Mouse (Mus musculus): ENCODE results near the gene Inhbb. TPM values are rescaled to one million over a fixed set of nuclear protein-coding genes. Genes with fewer than 3 reads are reported as not detected.

The Inhbb gene
- polyA plus RNA-seq, 1 experiment, result 3.6 TPM

DNA sequence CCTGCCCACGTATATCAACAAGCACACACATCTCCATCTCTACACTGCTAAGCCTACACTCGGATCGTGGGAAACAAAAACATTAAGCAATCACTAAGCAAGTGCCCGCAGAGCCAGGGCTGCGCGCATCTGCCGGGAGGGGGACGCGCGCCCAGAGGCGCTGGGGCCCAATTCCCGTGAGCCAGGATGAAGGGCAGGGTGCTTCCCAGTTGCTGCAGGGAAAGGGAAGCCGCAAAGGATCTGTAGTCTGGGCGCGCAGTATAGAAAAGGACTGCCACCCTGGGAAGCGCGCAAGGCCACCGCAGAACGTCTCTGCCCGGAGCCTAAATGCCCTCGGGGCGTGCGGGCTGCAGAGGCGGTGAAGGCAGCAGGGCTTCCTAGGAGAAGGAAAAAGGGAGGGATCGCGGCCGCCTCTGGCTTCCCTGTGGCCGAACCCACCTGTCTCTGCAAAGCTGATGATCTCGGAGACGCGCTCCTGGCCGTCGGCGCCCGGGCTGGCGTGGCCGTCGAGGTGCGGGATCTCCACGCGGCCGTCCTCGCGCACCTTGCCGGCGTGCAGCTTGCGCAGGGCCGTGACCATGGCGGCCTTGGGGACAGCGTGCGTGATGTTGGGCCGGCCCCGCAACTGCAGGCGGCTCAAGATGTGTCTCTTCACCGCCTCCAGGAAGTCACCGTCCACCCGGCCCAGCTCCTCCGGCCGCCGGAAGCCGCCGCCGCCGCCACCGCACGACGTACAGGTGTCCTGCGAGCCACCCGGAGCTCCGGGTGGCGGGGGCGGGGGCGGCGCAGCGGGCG is 1.7 kb downstream of the Inhbb start:
- no peaks in the 10 kb centered on the region; the same call in 1 of the 2 replicates for H3K4me1 ChIP-seq (replicated peaks; ENCODE audit: control insufficient read depth, insufficient read depth, low read length)
- TF ChIP-seq POLR2A (IDR thresholded peaks at IDR 0.05; ENCODE audit: control insufficient read depth, extremely low read depth, insufficient read depth, low read length, poor library complexity), result no peak
- no peak overlapping the region for H3K27ac ChIP-seq (ENCODE audit: control insufficient read depth, insufficient read depth, low read length)
- no peaks in the 10 kb centered on the region for H3K36me3 ChIP-seq (ENCODE audit: control insufficient read depth, insufficient read depth, low read length)
- WGBS, result 7% methylated on average over 76 of the region's 76 CpGs
- no peak for DNase-seq
- no peak overlapping the region for H3K4me3 ChIP-seq (ENCODE audit: control insufficient read depth, insufficient read depth, low read length)
- H3K27me3 ChIP-seq (ENCODE audit: control insufficient read depth, insufficient read depth, low read length), result peaks cover 26% of the 10 kb centered on the region

GRCm38 (mm10) chr1:119419151-119420105 is 2.6 kb downstream of the Inhbb start:
- no peak for DNase-seq
- no peaks in the 10 kb centered on the region for H3K36me3 ChIP-seq (ENCODE audit: control insufficient read depth, insufficient read depth, low read length)
- no peaks in the 10 kb centered on the region; the same call in 1 of the 2 replicates for H3K4me1 ChIP-seq (replicated peaks; ENCODE audit: control insufficient read depth, insufficient read depth, low read length)
- H3K27me3 ChIP-seq (ENCODE audit: control insufficient read depth, insufficient read depth, low read length), result peaks cover 26% of the 10 kb centered on the region
- WGBS, result 12% methylated on average over 29 of the region's 29 CpGs
- no peak for TF ChIP-seq CTCF (IDR thresholded peaks at IDR 0.05; ENCODE audit: borderline replicate concordance, control insufficient read depth, extremely low read depth, insufficient read depth, low read length, poor library complexity)
- no peak for TF ChIP-seq POLR2A (IDR thresholded peaks at IDR 0.05; ENCODE audit: control insufficient read depth, extremely low read depth, insufficient read depth, low read length, poor library complexity)
- H3K4me3 ChIP-seq (ENCODE audit: control insufficient read depth, insufficient read depth, low read length), result no peak overlapping the region
- no peak overlapping the region for H3K27ac ChIP-seq (ENCODE audit: control insufficient read depth, insufficient read depth, low read length)

GRCm38 (mm10) chr1:119417991-119418390 is 4.1 kb downstream of the Inhbb start:
- Histone ChIP-seq H3K4me3 (ENCODE audit: control insufficient read depth, insufficient read depth, low read length) (no peak overlapping the region), H3K36me3 (ENCODE audit: control insufficient read depth, insufficient read depth, low read length) (no peaks in the 10 kb centered on the region), H3K27me3 (ENCODE audit: control insufficient read depth, insufficient read depth, low read length) (peaks cover 18% of the 10 kb centered on the region; the same call in 1 of the 2 replicates), H3K4me1 (replicated peaks; ENCODE audit: control insufficient read depth, insufficient read depth, low read length) (no peaks in the 10 kb centered on the region; the same call in 1 of the 2 replicates), H3K27ac (ENCODE audit: control insufficient read depth, insufficient read depth, low read length) (no peak overlapping the region)
- whole genome bisulfite sequencing, result 84% methylated on average over 8 of the region's 8 CpGs
- DNase-seq, result no peak
- TF ChIP-seq CTCF (IDR thresholded peaks at IDR 0.05; ENCODE audit: borderline replicate concordance, control insufficient read depth, extremely low read depth, insufficient read depth, low read length, poor library complexity), result no peak
- TF ChIP-seq POLR2A (IDR thresholded peaks at IDR 0.05; ENCODE audit: control insufficient read depth, extremely low read depth, insufficient read depth, low read length, poor library complexity), result no peak

GRCm38 (mm10) chr1:119417542-119417941 is 4.5 kb downstream of the Inhbb start:
- Histone ChIP-seq H3K27me3 (ENCODE audit: control insufficient read depth, insufficient read depth, low read length) (peaks cover 15% of the 10 kb centered on the region; the same call in 1 of the 2 replicates), H3K4me3 (ENCODE audit: control insufficient read depth, insufficient read depth, low read length) (no peak overlapping the region), H3K36me3 (ENCODE audit: control insufficient read depth, insufficient read depth, low read length) (no peaks in the 10 kb centered on the region), H3K27ac (ENCODE audit: control insufficient read depth, insufficient read depth, low read length) (no peak overlapping the region), H3K4me1 (replicated peaks; ENCODE audit: control insufficient read depth, insufficient read depth, low read length) (no peaks in the 10 kb centered on the region; the same call in 1 of the 2 replicates)
- TF ChIP-seq POLR2A (IDR thresholded peaks at IDR 0.05; ENCODE audit: control insufficient read depth, extremely low read depth, insufficient read depth, low read length, poor library complexity) (no peak), CTCF (IDR thresholded peaks at IDR 0.05; ENCODE audit: borderline replicate concordance, control insufficient read depth, extremely low read depth, insufficient read depth, low read length, poor library complexity) (no peak)
- 92% methylated on average over 20 of the region's 20 CpGs for WGBS
- no peak for DNase-seq

GRCm38 (mm10) chr1:119416610-119417009 is 5.4 kb downstream of the Inhbb start:
- Histone ChIP-seq H3K4me3 (ENCODE audit: control insufficient read depth, insufficient read depth, low read length) (no peak overlapping the region), H3K36me3 (ENCODE audit: control insufficient read depth, insufficient read depth, low read length) (no peaks in the 10 kb centered on the region), H3K27me3 (ENCODE audit: control insufficient read depth, insufficient read depth, low read length) (peaks cover 6% of the 10 kb centered on the region; the same call in 1 of the 2 replicates), H3K4me1 (replicated peaks; ENCODE audit: control insufficient read depth, insufficient read depth, low read length) (no peaks in the 10 kb centered on the region; the same call in 1 of the 2 replicates), H3K27ac (ENCODE audit: control insufficient read depth, insufficient read depth, low read length) (no peak overlapping the region)
- WGBS, result 92% methylated on average over 8 of the region's 8 CpGs
- DNase-seq, result no peak
- TF ChIP-seq POLR2A (IDR thresholded peaks at IDR 0.05; ENCODE audit: control insufficient read depth, extremely low read depth, insufficient read depth, low read length, poor library complexity) (no peak), CTCF (IDR thresholded peaks at IDR 0.05; ENCODE audit: borderline replicate concordance, control insufficient read depth, extremely low read depth, insufficient read depth, low read length, poor library complexity) (no peak)

GRCm38 (mm10) chr1:119416177-119416576 is 5.9 kb downstream of the Inhbb start:
- no peak overlapping the region for H3K4me3 ChIP-seq (ENCODE audit: control insufficient read depth, insufficient read depth, low read length)
- peaks cover 6% of the 10 kb centered on the region; the same call in 1 of the 2 replicates for H3K27me3 ChIP-seq (ENCODE audit: control insufficient read depth, insufficient read depth, low read length)
- TF ChIP-seq CTCF (IDR thresholded peaks at IDR 0.05; ENCODE audit: borderline replicate concordance, control insufficient read depth, extremely low read depth, insufficient read depth, low read length, poor library complexity), result no peak
- TF ChIP-seq POLR2A (IDR thresholded peaks at IDR 0.05; ENCODE audit: control insufficient read depth, extremely low read depth, insufficient read depth, low read length, poor library complexity), result no peak
- no peaks in the 10 kb centered on the region for H3K4me1 ChIP-seq (replicated peaks; ENCODE audit: control insufficient read depth, insufficient read depth, low read length)
- H3K36me3 ChIP-seq (ENCODE audit: control insufficient read depth, insufficient read depth, low read length), result no peaks in the 10 kb centered on the region
- no peak overlapping the region for H3K27ac ChIP-seq (ENCODE audit: control insufficient read depth, insufficient read depth, low read length)
- WGBS, result 29% methylated on average over 7 of the region's 7 CpGs
- DNase-seq, result no peak
